Mouse (Mus musculus) adipose tissue, adult 10 weeks (tissue): Measurements from ENCODE around the gene Cxcr4. TPM values are rescaled to one million over a fixed set of nuclear protein-coding genes. Genes with fewer than 3 reads are reported as not detected.

Source experiments
- polyA plus RNA-seq: library from polyadenylated mRNA; stranded (reverse); fragments of 350-450 nt; fragmentation: Illumina TruSeq; extraction: RNeasy Lipid Tissue Mini Kit (QIAGEN cat#74804); gene quantifications from one replicate; pipeline ENCODE4 v1.2.3, GENCODE M21; 2014; ENCODE audit warnings: low read depth, low replicate concordance

Gene Cxcr4
- polyA plus RNA-seq, result 6.4 TPM

DNA sequence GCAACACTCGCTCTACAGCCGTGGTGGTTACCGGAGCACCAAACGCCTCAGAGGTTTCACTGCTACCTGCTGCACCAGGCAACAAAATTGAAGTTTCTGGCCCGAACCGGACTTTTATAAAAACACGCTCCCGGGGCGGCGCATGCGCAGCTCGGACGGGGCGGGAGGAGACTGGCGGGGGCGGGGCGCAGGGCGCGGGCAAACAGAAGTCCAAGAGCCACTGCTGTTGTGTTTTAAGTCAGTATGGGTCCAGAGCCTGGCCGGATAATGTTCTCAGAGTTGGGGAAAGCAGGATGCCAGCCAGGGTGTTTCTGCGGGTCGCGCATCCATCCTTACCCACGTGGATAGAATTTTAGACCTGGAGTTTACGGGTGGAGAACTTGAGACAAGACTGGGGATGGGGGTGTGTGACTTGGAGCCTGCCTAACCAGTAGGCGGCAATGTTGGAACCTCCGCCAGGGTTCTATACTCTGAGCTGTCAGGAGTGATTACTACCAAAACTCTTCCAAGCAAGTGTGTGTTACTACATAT is at the start of gene Cxcr4:
Gene Cxcr4 (minus strand): TSS at position 83 of the 531 bp plus-strand sequence.

Other genes with a start within 250 kb of the Cxcr4 start
- gene Mcm6, start 232.6 kb downstream of the Cxcr4 start, polyA plus RNA-seq, result 9.9 TPM
- gene Dars, start 174.9 kb downstream of the Cxcr4 start, polyA plus RNA-seq, result 51.9 TPM